Mouse (Mus musculus) liver, adult 2 months (tissue): ENCODE results near the gene L1cam.

ENCODE experiments used
- CTCF ChIP-seq: fragments of 200-500 bp; IDR thresholded peaks from 2 replicates; pipeline ENCODE4 v1.5.1; 2011; ENCODE audit warnings: low read depth, low read length, control low read depth
- POLR2A ChIP-seq: fragments of 200-500 bp; IDR thresholded peaks from 2 replicates; pipeline ENCODE4 v1.6.1; 2011; ENCODE audit warnings: low read length, control low read depth; ENCODE audit not compliant: insufficient read depth; ENCODE audit errors: extremely low read depth

GRCm38 (mm10) chrX:73815072-73815471, 80.8 kb downstream of the L1cam start:
- TF ChIP-seq POLR2A (no peak), CTCF (no peak)
